Mouse (Mus musculus) stomach, postnatal 0 days (tissue): Measurements from ENCODE around the gene Pmm1. TPM values are rescaled to one million over a fixed set of nuclear protein-coding genes. Genes with fewer than 3 reads are reported as not detected.

Experiments used
- ATAC-seq: fragments of 200-750 bp; cut with Nextera tagmentation; 2 replicates; pipeline ENCODE4 v1.8.0; 2017; ENCODE audit not compliant: low FRiP score, low TSS enrichment
- DNase-seq: peaks from one replicate; pipeline ENCODE4 v3.0.0-alpha.2; 2016; ENCODE audit warnings: low spot score
- H3K27ac ChIP-seq: fragments of 300-500 bp; sonication (generic); replicated peaks from 2 replicates; pipeline ENCODE4 v1.5.1; 2014; ENCODE audit warnings: mild to moderate bottlenecking, control low read depth
- H3K27me3 ChIP-seq: fragments of 300-500 bp; sonication (generic); 2 replicates; pipeline ENCODE4 v1.6.1; 2014; ENCODE audit warnings: low read length; ENCODE audit not compliant: control insufficient read depth, insufficient read depth
- H3K36me3 ChIP-seq: fragments of 300-500 bp; sonication (generic); 2 replicates; pipeline ENCODE4 v1.6.1; 2014; ENCODE audit warnings: low read length, mixed read lengths; ENCODE audit not compliant: control insufficient read depth, insufficient read depth
- H3K4me1 ChIP-seq: fragments of 300-500 bp; sonication (generic); replicated peaks from 2 replicates; pipeline ENCODE4 v1.6.1; 2014; ENCODE audit warnings: antibody characterized with exemption; ENCODE audit not compliant: control insufficient read depth, insufficient read depth
- H3K4me2 ChIP-seq: fragments of 300-500 bp; sonication (generic); replicated peaks from 2 replicates; pipeline ENCODE4 v1.6.1; 2014; ENCODE audit warnings: low read depth, mild to moderate bottlenecking, control low read depth, moderate library complexity
- H3K4me3 ChIP-seq: fragments of 300-500 bp; sonication (generic); 2 replicates; pipeline ENCODE4 v1.5.1; 2014; ENCODE audit warnings: low read depth, low read length, control low read depth
- H3K9ac ChIP-seq: fragments of 300-500 bp; sonication (generic); 2 replicates; pipeline ENCODE4 v1.6.1; 2014; ENCODE audit warnings: mild to moderate bottlenecking, low read length, control low read depth, mixed read lengths
- H3K9me3 ChIP-seq: fragments of 300-500 bp; sonication (generic); 2 replicates; pipeline ENCODE4 v1.6.1; 2016; ENCODE audit warnings: low read length; ENCODE audit not compliant: control insufficient read depth
- CTCF ChIP-seq: IDR thresholded peaks from 2 replicates; pipeline ENCODE4 v1.5.1; 2016; ENCODE audit warnings: antibody characterized with exemption, low read depth, mild to moderate bottlenecking, moderate library complexity
- EP300 ChIP-seq: optimal IDR thresholded peaks from 2 replicates; pipeline ENCODE3; 2016; ENCODE audit warnings: antibody characterized with exemption
- WGBS: fragments of 180-500 bp; shearing (Covaris S2); extraction: QIAGEN DNeasy Blood & Tissue Kit; methylation state at CpG from one replicate; pipeline ENCODE4 v1.1.7; 2014; 5-methylcytosine and 5-hydroxymethylcytosine counted together
- polyA plus RNA-seq: library from polyadenylated mRNA; unstranded; fragments of >200 nt; fragmentation: Nextera tagmentation; extraction: Ambion mirVana; gene quantifications from 2 replicates; pipeline ENCODE4 v1.2.1, GENCODE M21; 2015

The Pmm1 gene
- polyA plus RNA-seq, 1 experiment from 2014 or later: 32.2 TPM

GRCm38 (mm10) chr15:81943176-81943749 is 17.5 kb downstream of the Pmm1 start:
- H3K4me2 ChIP-seq: no peak overlapping the region
- no peak for TF ChIP-seq EP300
- no peak for TF ChIP-seq CTCF
- WGBS: 22% methylated on average over 9 of the region's 9 CpGs
- no peaks in the 10 kb centered on the region for H3K36me3 ChIP-seq
- DNase-seq: no peak
- H3K4me3 ChIP-seq: no peak overlapping the region
- H3K9me3 ChIP-seq: no peaks in the 10 kb centered on the region
- no peaks in the 10 kb centered on the region for H3K27me3 ChIP-seq
- no peaks in the 10 kb centered on the region for H3K4me1 ChIP-seq
- H3K27ac ChIP-seq: no peak overlapping the region
- no peak overlapping the region for H3K9ac ChIP-seq
- ATAC-seq: no peak

GRCm38 (mm10) chr15:81941010-81941409 is 19.7 kb downstream of the Pmm1 start:
- Histone ChIP-seq H3K4me1 (peaks cover 2% of the 10 kb centered on the region; the same call in 1 of the 2 replicates), H3K4me3 (no peak overlapping the region), H3K4me2 (no peak overlapping the region), H3K9ac (no peak overlapping the region), H3K36me3 (no peaks in the 10 kb centered on the region), H3K27me3 (no peaks in the 10 kb centered on the region), H3K27ac (no peak overlapping the region), H3K9me3 (no peaks in the 10 kb centered on the region)
- TF ChIP-seq CTCF (peak; percentile 34), EP300 (no peak)
- ATAC-seq (no peak), DNase-seq (no peak)
- 90% methylated on average over 2 of the region's 2 CpGs for WGBS

GRCm38 (mm10) chr15:81940219-81940618 is 20.5 kb downstream of the Pmm1 start:
- DNase-seq: no peak
- H3K4me3 ChIP-seq: no peak overlapping the region
- no peak overlapping the region for H3K27ac ChIP-seq
- H3K36me3 ChIP-seq: no peaks in the 10 kb centered on the region
- H3K4me2 ChIP-seq: no peak overlapping the region
- H3K9ac ChIP-seq: no peak overlapping the region
- 91% methylated on average over 5 of the region's 5 CpGs for WGBS
- H3K27me3 ChIP-seq: no peaks in the 10 kb centered on the region
- TF ChIP-seq CTCF (no peak), EP300 (no peak)
- peaks cover 2% of the 10 kb centered on the region; the same call in 1 of the 2 replicates for H3K4me1 ChIP-seq
- ATAC-seq: no peak
- H3K9me3 ChIP-seq: no peaks in the 10 kb centered on the region

- no peaks in the 10 kb centered on the region for H3K9me3 ChIP-seq
- no peak overlapping the region for H3K9ac ChIP-seq
- no peak overlapping the region for H3K27ac ChIP-seq
- ATAC-seq (no peak), DNase-seq (no peak)
- 83% methylated on average over 4 of the region's 4 CpGs for WGBS
- H3K4me2 ChIP-seq: no peak overlapping the region
- H3K27me3 ChIP-seq: no peaks in the 10 kb centered on the region
- H3K36me3 ChIP-seq: no peaks in the 10 kb centered on the region
- H3K4me3 ChIP-seq: no peak overlapping the region
- TF ChIP-seq EP300: no peak
- no peak for TF ChIP-seq CTCF
- peaks cover 2% of the 10 kb centered on the region; the same call in 1 of the 2 replicates for H3K4me1 ChIP-seq
These were observed 21.0 kb downstream of the Pmm1 start for GRCm38 (mm10) chr15:81939774-81940173.

- no peak for DNase-seq
- H3K9me3 ChIP-seq: no peaks in the 10 kb centered on the region
- no peak overlapping the region for H3K4me3 ChIP-seq
- ATAC-seq: no peak
- no peak overlapping the region for H3K4me2 ChIP-seq
- 85% methylated on average over 10 of the region's 10 CpGs for WGBS
- H3K27ac ChIP-seq: no peak overlapping the region
- no peaks in the 10 kb centered on the region for H3K36me3 ChIP-seq
- no peaks in the 10 kb centered on the region for H3K27me3 ChIP-seq
- H3K9ac ChIP-seq: no peak overlapping the region
- TF ChIP-seq EP300: no peak
- no peak for TF ChIP-seq CTCF
- peaks cover 2% of the 10 kb centered on the region; the same call in 1 of the 2 replicates for H3K4me1 ChIP-seq
These were observed 21.5 kb downstream of the Pmm1 start for GRCm38 (mm10) chr15:81939157-81939715.

- ATAC-seq (no peak), DNase-seq (peak; percentile 54)
- H3K4me2 ChIP-seq: no peak overlapping the region
- no peak overlapping the region for H3K4me3 ChIP-seq
- 37% methylated on average over 2 of the region's 2 CpGs for WGBS
- no peaks in the 10 kb centered on the region for H3K36me3 ChIP-seq
- H3K4me1 ChIP-seq: peaks cover 2% of the 10 kb centered on the region; the same call in 1 of the 2 replicates
- H3K9ac ChIP-seq: no peak overlapping the region
- no peak overlapping the region for H3K27ac ChIP-seq
- H3K9me3 ChIP-seq: no peaks in the 10 kb centered on the region
- TF ChIP-seq EP300 (no peak), CTCF (peak; percentile 81)
- H3K27me3 ChIP-seq: no peaks in the 10 kb centered on the region
These were observed 22.5 kb downstream of the Pmm1 start for GRCm38 (mm10) chr15:81938246-81938645.
